Mouse (Mus musculus) kidney, adult 2 months (tissue): ENCODE measurements around the gene Polr3c. TPM values are rescaled to one million over a fixed set of nuclear protein-coding genes. Genes with fewer than 3 reads are reported as not detected.
"Not testable (repeated sequence)": the region's sequence is repeated elsewhere in the genome, so short reads cannot be mapped to it uniquely, and the experiment has no call there.

Experiments used
- DNase-seq: peaks from one replicate; pipeline ENCODE4 v3.0.0; 2021
- H3K27ac ChIP-seq: fragments of 200-500 bp; 2 replicates; pipeline ENCODE4 v1.5.1; 2012; ENCODE audit warnings: low read depth, low read length, control low read depth, inconsistent platforms; ENCODE audit not compliant: insufficient read depth
- H3K27me3 ChIP-seq: fragments of 200-500 bp; replicated peaks from 2 replicates; pipeline ENCODE4 v1.6.1; 2012; ENCODE audit warnings: mild to moderate bottlenecking, moderate library complexity, low read length, inconsistent platforms; ENCODE audit not compliant: control insufficient read depth, insufficient read depth
- H3K36me3 ChIP-seq: fragments of 200-500 bp; 2 replicates; pipeline ENCODE4 v1.6.1; 2012; ENCODE audit warnings: mild to moderate bottlenecking, moderate library complexity, low read length, inconsistent platforms; ENCODE audit not compliant: control insufficient read depth, insufficient read depth
- H3K4me1 ChIP-seq: fragments of 200-500 bp; 2 replicates; pipeline ENCODE4 v1.6.1; 2011; ENCODE audit warnings: low read length; ENCODE audit not compliant: control insufficient read depth, insufficient read depth
- H3K4me3 ChIP-seq: fragments of 200-500 bp; 2 replicates; pipeline ENCODE4 v1.5.1; 2011; ENCODE audit warnings: mild to moderate bottlenecking, low read depth, low read length, control low read depth; ENCODE audit not compliant: insufficient read depth
- CTCF ChIP-seq: fragments of 200-500 bp; conservative IDR thresholded peaks from 2 replicates; pipeline ENCODE4 v1.5.1; 2011; ENCODE audit warnings: low read depth, mild to moderate bottlenecking, control low read depth, low read length, moderate library complexity, mixed read lengths; ENCODE audit not compliant: insufficient read depth, insufficient read length
- POLR2A ChIP-seq: fragments of 200-500 bp; IDR thresholded peaks from one replicate; pipeline ENCODE4 v1.6.1; 2011; ENCODE audit warnings: low read depth, low read length, control low read depth
- WGBS: fragments of 180-500 bp; shearing (Covaris S2); methylation state at CpG from one replicate; pipeline ENCODE4 v1.1.7; 2018; 5-methylcytosine and 5-hydroxymethylcytosine counted together
- polyA plus RNA-seq: library from polyadenylated mRNA; depleted of rRNA; stranded (reverse); fragments of >200 nt; gene quantifications from 2 replicates; pipeline ENCODE4 v1.2.3, GENCODE M21; 2012

Polr3c gene
- polyA plus RNA-seq, 1 experiment = 34.6 TPM

GRCm38 (mm10) chr3:96755935-96756334 lies 28.5 kb upstream of the Polr3c start:
- DNase-seq = no peak
- Histone ChIP-seq H3K4me1 (no peaks in the 10 kb centered on the region), H3K4me3 (no peak overlapping the region), H3K27me3 (no peaks in the 10 kb centered on the region), H3K36me3 (no peaks in the 10 kb centered on the region; the same call in 1 of the 2 replicates), H3K27ac (no peak overlapping the region)
- WGBS = 80% methylated on average over 1 of the region's 1 CpGs
- TF ChIP-seq CTCF (no peak), POLR2A (no peak)

GRCm38 (mm10) chr3:96746829-96747228 lies 19.4 kb upstream of the Polr3c start:
- H3K27ac ChIP-seq = no peak overlapping the region
- DNase-seq = no peak
- WGBS = 54% methylated on average over 1 of the region's 1 CpGs
- TF ChIP-seq CTCF (no peak), POLR2A (no peak)
- no peaks in the 10 kb centered on the region for H3K4me1 ChIP-seq
- H3K4me3 ChIP-seq = no peak overlapping the region
- H3K27me3 ChIP-seq = no peaks in the 10 kb centered on the region
- no peaks in the 10 kb centered on the region for H3K36me3 ChIP-seq

GRCm38 (mm10) chr3:96744348-96744747 lies 16.9 kb upstream of the Polr3c start:
- 93% methylated on average over 3 of the region's 3 CpGs for WGBS
- no peaks in the 10 kb centered on the region for H3K27me3 ChIP-seq
- TF ChIP-seq POLR2A (no peak), CTCF (no peak)

GRCm38 (mm10) chr3:96740279-96740678 lies 12.9 kb upstream of the Polr3c start:
- not testable (repeated sequence) for H3K4me1 ChIP-seq, H3K27ac ChIP-seq, H3K36me3 ChIP-seq, H3K27me3 ChIP-seq, DNase-seq, H3K4me3 ChIP-seq

More at GRCm38 (mm10) chr3:96744348-96744747, 16.9 kb upstream of the Polr3c start:
- H3K4me1 ChIP-seq = no peaks in the 10 kb centered on the region
- H3K27ac ChIP-seq = no peak overlapping the region
- no peak for DNase-seq
- no peak overlapping the region for H3K4me3 ChIP-seq
- H3K36me3 ChIP-seq = no peaks in the 10 kb centered on the region

GRCm38 (mm10) chr3:96737995-96738394 lies 10.6 kb upstream of the Polr3c start:
- H3K27ac ChIP-seq = no peak overlapping the region
- H3K27me3 ChIP-seq = no peaks in the 10 kb centered on the region
- H3K4me3 ChIP-seq = no peak overlapping the region
- no peak; the same call in 1 of the 2 replicates for TF ChIP-seq CTCF
- TF ChIP-seq POLR2A = no peak
- no peaks in the 10 kb centered on the region for H3K36me3 ChIP-seq
- DNase-seq = peak; percentile 19
- peaks cover 10% of the 10 kb centered on the region for H3K4me1 ChIP-seq
- 84% methylated on average over 1 of the region's 1 CpGs for WGBS

- Histone ChIP-seq H3K4me1 (peaks cover 10% of the 10 kb centered on the region), H3K36me3 (no peaks in the 10 kb centered on the region), H3K4me3 (no peak overlapping the region), H3K27ac (no peak overlapping the region), H3K27me3 (no peaks in the 10 kb centered on the region)
- WGBS = 30% methylated on average over 1 of the region's 1 CpGs
- TF ChIP-seq POLR2A (no peak), CTCF (no peak)
- DNase-seq = peak; percentile 33
Observed at GRCm38 (mm10) chr3:96737013-96737740, 9.7 kb upstream of the Polr3c start.

DNA sequence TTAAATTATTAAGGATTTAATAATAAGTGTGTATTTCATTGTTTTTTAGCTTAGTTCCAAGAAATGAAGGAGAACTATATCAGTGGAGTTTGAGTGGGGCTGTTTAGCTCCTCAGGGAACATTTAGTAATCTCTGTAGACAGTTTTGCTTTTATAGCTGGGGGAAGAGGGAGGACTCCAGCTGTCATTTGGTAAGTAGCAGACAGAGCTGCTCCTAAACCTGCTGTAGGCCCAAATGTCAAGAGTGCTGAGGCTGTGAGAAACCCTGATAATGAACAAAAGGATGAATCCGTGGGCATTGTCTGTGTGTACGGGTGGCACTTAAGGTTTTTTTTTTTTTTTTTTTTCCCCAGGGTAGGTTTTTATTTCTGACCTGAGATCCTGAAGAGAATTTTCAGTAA lies 7.8 kb upstream of the Polr3c start:
- no peaks in the 10 kb centered on the region for H3K27me3 ChIP-seq
- 88% methylated on average over 2 of the region's 2 CpGs for WGBS

More for the DNA sequence above, 7.8 kb upstream of the Polr3c start:
- Histone ChIP-seq H3K4me3 (no peak overlapping the region), H3K27ac (no peak overlapping the region), H3K4me1 (peaks cover 21% of the 10 kb centered on the region), H3K36me3 (no peaks in the 10 kb centered on the region)
- TF ChIP-seq CTCF (no peak), POLR2A (no peak)
- DNase-seq = no peak
